Mouse (Mus musculus): ENCODE measurements around the gene Arntl2. TPM values are rescaled to one million over a fixed set of nuclear protein-coding genes. Genes with fewer than 3 reads are reported as not detected.
"Not testable (repeated sequence)": the region's sequence is repeated elsewhere in the genome, so short reads cannot be mapped to it uniquely, and the experiment has no call there.

Gene Arntl2
- total RNA-seq, 2 experiments from 2014 or later, result 0.61 to 1.2 TPM

DNA sequence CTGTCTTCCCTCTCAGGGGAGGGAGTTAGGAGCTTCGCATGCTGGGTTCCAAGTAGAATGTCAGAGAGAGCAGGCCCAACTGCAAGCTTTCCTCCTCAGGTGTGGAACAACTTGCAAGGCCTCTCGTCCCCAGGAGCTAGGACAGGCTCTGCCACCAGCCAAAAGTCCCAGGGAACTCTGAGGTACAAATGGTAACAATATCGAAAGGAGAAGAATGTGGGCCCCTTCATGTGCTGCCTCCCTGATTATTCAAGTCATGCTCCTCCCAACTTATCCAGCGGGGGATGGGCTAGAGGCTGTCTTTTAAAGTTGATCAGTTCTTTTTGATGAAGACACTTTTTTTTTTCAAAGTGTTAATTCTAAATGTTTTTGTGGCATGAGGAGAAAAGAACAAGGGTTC, 54.2 kb downstream of the Arntl2 start, which contains the start of gene Smco2:
Gene Smco2, plus strand, starts transcription at position 55 of the 400 bp plus-strand sequence.
- no peak for DNase-seq

GRCm38 (mm10) chr6:146851916-146852315, 56.1 kb downstream of the Arntl2 start:
- no peak for DNase-seq

- no peak for DNase-seq
These were observed 56.9 kb downstream of the Arntl2 start for GRCm38 (mm10) chr6:146852739-146853138.

- DNase-seq, result no peak
These were observed 59.3 kb downstream of the Arntl2 start for GRCm38 (mm10) chr6:146855185-146855584.

DNA sequence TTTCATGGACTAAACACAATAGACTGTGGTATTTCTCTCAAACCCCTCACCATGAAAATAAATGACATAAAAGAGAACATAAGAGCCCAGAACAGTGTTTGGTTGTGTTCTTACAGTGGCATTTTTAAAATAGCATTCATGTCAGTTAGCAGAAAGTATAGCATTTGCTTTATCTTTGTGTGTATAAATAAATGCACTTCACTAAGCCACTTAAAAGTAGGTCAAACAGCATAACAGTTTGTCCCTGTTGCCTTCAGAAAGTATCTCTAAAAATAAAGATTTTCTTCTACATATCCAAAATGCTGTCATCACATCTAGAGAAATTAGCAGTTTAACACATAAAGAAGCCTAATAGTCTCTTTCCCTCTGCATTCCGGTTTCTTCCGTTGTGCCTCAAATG, 61.5 kb downstream of the Arntl2 start:
- no peak for DNase-seq

GRCm38 (mm10) chr6:146863154-146863553, 67.3 kb downstream of the Arntl2 start:
- no peak for DNase-seq

DNA sequence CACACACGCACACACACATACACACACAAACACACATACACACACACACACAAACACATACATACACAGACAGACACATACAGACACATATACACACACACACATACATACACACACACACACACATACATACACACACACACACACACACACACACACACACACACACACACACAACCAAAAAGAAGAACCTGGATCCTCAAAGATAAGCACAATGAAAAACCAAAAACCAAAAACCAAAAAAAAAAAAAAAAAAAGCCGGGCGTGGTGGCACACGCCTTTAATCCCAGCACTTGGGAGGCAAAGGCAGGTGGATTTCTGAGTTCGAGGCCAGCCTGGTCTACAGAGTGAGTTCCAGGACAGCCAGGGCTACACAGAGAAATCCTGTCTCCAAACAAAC, 68.5 kb downstream of the Arntl2 start:
- not testable (repeated sequence) for DNase-seq

DNA sequence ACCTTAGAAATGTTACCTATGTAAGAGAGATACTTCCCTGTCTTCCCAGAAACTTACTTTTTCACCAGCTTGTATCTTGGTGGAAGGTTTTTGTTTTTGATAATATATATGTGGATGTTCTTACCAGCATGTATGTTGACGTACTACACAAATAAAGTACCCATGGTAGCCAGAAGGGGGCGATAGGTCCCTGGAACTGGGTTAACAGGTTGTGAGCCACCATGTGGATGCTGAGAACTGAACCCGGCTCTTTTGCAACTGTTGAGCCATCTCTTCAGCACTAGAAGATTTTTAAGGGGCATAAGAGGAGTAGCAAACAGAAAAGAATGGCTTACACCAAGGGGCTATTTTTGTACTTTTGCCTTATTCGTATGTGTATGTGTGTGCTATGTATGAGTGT, 69.8 kb downstream of the Arntl2 start:
- DNase-seq, result no peak

GRCm38 (mm10) chr6:146871975-146872374, 76.1 kb downstream of the Arntl2 start:
- no peak for DNase-seq

GRCm38 (mm10) chr6:146874415-146874814, 78.6 kb downstream of the Arntl2 start:
- no peak for DNase-seq

DNA sequence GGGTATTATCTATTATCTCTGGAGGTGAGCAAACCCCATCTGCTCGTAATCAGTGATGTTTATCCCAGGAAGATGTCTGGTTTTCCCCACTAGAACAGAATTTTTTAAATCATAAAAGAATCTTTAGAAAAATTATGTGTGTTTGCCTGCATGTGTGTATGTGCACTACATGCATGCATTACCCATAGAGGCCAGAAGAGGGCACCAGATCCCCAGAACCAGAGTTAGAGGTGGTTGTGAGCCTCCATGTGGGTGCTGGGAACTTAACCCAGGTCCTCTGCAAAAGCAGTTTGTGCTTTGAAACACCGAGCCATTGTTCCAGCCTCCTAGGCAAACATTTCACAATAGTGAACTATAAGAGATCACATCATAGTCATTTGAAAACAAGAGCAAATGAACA, 81.0 kb downstream of the Arntl2 start:
- DNase-seq, result no peak

GRCm38 (mm10) chr6:146877425-146878045, 81.7 kb downstream of the Arntl2 start:
- DNase-seq, result no peak

GRCm38 (mm10) chr6:146878926-146879325, 83.1 kb downstream of the Arntl2 start:
- no peak for DNase-seq

GRCm38 (mm10) chr6:146879856-146880255, 84.0 kb downstream of the Arntl2 start:
- DNase-seq, result no peak

DNA sequence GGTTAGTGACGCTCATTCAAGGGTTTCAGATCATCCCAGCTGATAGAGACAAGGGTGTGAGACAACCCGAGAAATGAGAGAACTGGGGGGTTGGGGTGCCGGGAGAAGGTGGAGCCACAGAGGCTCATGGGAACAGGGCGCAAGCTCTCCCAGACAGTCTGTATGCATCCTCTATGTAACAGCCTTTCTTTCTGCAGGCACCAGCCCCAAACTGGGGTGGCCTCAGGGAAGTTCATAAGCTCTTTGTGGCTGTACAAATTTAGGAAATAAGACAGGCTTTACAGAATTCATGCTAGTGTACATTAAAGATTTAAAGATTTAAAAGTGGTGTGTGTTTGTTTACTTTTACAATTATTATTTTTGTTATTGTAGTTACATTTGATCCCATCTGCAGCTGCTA, 84.4 kb downstream of the Arntl2 start:
- DNase-seq, result no peak

- DNase-seq, result no peak
These were observed 86.3 kb downstream of the Arntl2 start for GRCm38 (mm10) chr6:146881896-146882770.

Other genes starting within 250 kb of the Arntl2 start
- 10 to 100 TPM; 46.0 to 46.4 TPM for gene Fgfr1op2, start 218.9 kb upstream of the Arntl2 start, total RNA-seq (2021)
- gene Ints13, start 218.2 kb upstream of the Arntl2 start, total RNA-seq (2021), result 10 to 100 TPM; 12.9 to 13.6 TPM
- 10 to 100 TPM; 37.6 to 37.7 TPM for gene Med21, start 153.5 kb upstream of the Arntl2 start, total RNA-seq (2021)
- gene Tm7sf3, start 153.2 kb upstream of the Arntl2 start, total RNA-seq (2021), result 1 to 10 TPM; 7.3 to 9.5 TPM
- gene Stk38l, start 71.1 kb upstream of the Arntl2 start, total RNA-seq (2021), result 1 to 10 TPM; 5.9 to 8.6 TPM
- not detected for gene Smco2, start 54.0 kb downstream of the Arntl2 start, total RNA-seq (2021)
- 10 to 100 TPM; 32.7 to 33.7 TPM for gene Ppfibp1, start 92.4 kb downstream of the Arntl2 start, total RNA-seq (2021)
- gene 1700034J05Rik, start 158.4 kb downstream of the Arntl2 start, total RNA-seq (2021), result not detected
- under 1 TPM; 0.54 to 0.59 TPM for gene Rep15, start 236.5 kb downstream of the Arntl2 start, total RNA-seq (2021)
- gene Mrps35, start 246.7 kb downstream of the Arntl2 start, total RNA-seq (2021), result 10 to 100 TPM; 51.7 to 59.4 TPM